Mouse (Mus musculus) bone marrow, adult 2 months (tissue): Measurements from ENCODE around the gene Armh3.
"Not testable (repeated sequence)": the region's sequence is repeated elsewhere in the genome, so short reads cannot be mapped to it uniquely, and the experiment has no call there.

Experiments
- CTCF ChIP-seq: fragments of 200-500 bp; IDR thresholded peaks from 2 replicates; pipeline ENCODE4 v1.5.1; 2011; ENCODE audit warnings: low read length, control low read depth; ENCODE audit not compliant: control insufficient read depth, insufficient read depth
- POLR2A ChIP-seq: fragments of 200-500 bp; IDR thresholded peaks from 2 replicates; pipeline ENCODE4 v1.6.1; 2011; ENCODE audit warnings: low read depth, mild to moderate bottlenecking, control low read depth, low read length, borderline replicate concordance; ENCODE audit not compliant: control insufficient read depth

- not testable (repeated sequence) for TF ChIP-seq CTCF, POLR2A
Observed at GRCm38 (mm10) chr19:45805817-45806216, 192.5 kb downstream of the Armh3 start.
